Mouse (Mus musculus) retina, postnatal 7 days (tissue): ENCODE data around the gene Uhmk1.

Experiments used
- DNase-seq: peaks from one replicate; pipeline ENCODE4 v3.0.0-alpha.2; 2012; ENCODE audit warnings: low read depth, low spot score

Uhmk1 gene

DNA sequence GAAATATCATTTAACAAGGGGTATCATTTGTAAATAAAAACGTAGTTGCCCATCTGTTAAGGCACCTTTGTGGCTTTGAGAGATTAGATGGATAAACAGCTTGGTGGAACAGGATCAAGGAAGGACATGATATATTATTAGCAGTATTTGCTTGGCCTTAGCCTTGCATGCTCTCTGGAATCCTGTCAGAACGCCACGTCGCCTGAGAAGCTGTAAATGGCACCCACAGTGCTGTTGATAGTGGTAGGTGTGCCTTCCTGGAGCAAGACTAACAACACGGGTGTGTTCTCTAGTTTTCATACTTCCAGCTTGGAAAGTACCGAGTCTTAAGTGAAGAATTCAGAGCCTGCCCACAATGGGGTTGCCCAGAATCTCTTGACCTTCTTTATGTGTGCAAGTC is 39.3 kb downstream of the Uhmk1 start:
- no peak for DNase-seq

DNA sequence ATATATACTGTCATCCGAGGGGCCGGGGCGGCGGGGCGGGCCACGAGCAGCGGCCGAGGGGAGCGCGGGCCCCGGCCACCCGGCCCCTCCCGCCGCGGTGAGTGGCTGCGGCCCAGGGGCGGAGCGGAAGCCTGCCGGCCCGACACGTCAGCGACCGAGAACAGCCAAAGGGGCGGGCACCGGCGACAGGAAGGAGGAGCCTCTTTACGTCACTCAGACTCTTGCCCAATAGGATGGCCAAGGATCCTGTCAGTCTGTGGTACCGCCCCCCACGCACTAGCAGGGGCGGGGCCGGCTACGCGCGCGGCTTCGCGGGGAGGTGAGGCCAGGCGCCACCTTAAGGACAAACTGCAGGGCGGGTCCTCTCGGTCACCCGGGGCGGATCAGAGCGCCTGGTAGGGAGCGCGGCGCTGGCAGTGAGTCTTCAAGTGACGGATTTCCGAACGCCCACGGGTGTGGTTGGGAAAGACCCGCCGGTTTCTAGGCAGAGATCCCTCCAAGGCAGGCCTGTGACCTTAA is 40.3 kb downstream of the Uhmk1 start, which contains the start of gene Uap1:
Uap1 (minus strand) TSS at position 144 of the 519 bp plus-strand sequence.
- DNase-seq, result peak; percentile 96

DNA sequence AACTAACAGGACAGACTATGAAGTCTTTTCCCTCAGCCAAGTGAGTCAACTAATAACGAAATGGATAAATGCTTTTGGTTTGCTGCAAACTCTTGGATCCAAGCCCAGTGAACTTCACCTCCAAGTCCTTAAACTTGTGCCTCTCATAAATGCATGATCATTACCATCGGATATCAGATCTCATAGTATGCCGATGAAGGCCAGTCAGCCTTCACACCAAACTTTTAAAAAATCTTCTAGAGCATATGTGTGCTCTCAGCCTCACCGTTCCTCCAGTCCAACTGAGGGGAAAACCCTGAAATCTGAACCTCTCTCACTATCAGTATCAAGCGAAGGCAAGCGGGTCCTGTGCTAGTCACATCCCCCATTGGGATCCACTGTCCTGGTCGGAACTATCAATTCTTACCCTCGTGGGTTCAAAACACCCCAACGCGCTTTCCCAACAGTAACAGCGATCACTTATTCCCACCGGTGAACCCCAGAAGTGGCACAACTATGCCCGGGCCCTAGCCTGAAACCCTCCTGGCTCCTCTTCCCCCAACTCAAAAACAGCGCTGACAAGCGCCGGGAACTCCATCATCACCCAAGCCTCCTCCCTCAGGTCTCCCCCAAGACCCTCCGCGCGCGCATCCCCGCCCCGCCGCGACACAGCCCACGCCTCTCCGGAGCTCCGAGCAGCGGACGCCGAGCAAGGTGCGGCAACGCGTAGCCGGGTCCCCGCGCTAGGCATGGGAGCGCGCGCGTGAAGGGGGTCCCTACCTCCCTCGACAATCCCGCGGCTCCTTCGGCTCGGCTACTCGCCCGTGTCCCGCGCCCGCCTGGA is 41.0 kb downstream of the Uhmk1 start:
- DNase-seq, result no peak

DNA sequence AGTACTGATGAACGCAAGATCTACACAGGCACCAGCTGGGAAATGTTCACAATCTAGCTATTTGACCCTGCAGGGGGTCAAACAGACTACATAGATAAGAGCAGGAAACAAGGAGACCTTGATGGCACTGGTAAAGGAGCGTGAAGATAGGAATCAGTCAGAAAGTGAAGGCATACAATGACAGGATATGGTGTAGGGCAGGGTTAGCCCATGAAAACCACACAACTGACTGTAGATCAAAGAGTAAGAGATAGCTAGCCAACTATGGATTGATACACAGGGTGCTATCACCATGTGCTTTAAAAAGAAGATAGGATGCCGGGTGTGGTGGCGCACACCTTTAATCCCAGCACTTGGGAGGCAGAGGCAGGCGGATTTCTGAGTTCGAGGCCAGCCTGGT is 47.4 kb downstream of the Uhmk1 start:
- DNase-seq, result no peak

DNA sequence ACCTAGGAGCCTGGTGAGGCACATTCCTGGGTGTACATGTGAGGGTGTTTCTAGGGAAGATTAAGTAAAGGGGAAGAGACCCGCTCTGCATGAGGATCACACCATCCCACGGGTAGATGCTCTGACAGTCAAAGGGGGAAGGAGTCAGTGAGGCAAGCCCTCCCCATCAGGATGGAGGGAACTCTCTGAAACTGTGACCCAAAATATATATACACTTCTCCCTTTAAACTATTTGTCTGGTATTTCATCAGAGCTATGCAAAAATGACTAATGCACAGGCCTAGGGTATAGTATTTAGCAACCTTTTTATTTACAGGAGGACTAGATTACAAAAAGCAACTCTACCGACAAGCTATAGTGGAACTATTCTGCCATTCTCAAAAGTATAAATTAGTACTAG is 50.3 kb downstream of the Uhmk1 start:
- no peak for DNase-seq

DNA sequence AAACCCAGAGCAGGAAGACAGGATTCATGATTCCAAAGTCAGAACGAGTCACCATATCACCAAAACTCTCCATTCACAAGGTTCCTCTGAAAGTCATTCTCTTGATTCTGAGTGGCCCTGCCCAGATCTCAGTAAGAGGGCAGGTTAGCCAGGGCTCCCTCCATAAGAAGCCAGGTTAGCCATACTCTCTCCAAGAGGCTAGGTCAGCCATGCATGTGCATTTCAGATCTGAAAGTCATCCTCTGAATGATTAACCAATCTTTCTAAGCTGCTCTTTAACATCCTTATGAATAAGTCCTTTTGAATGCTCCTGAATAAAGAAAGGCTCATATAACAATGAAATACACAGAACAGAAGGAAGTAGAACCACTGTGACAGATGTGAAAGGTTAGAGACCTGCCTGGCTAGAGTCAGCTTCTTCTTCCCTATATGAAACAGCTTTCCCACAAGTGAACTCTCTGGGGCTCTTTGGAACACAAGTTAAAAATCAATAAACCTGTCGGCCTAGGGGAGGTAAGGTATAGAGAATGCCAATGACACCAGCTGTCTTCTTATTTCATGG is 51.1 kb downstream of the Uhmk1 start:
- no peak for DNase-seq

DNA sequence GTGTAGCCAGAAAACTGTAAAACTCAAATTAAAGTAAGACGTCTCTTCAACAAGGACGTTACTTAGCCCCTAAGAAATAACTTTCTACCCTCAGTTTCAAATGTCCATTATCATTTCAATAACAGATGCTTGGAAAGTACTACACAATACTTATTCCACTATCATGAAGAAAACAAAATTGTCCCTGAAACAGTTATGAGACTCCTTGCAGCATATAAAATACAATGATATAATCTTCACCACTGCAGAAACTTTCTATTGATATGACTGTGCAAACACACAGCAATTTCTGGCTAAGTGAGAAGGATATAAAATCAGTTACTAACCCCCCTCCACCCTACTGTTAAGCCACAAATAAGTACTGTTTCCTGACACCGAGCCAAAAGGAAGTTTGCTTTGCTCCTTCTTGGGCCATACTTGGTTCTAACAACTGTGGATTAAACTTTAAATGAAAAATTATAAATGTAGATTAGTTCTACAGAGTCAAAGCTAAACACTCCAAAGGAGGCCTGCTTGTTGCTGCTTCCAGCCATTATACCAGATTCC is 51.7 kb downstream of the Uhmk1 start:
- DNase-seq, result no peak

DNA sequence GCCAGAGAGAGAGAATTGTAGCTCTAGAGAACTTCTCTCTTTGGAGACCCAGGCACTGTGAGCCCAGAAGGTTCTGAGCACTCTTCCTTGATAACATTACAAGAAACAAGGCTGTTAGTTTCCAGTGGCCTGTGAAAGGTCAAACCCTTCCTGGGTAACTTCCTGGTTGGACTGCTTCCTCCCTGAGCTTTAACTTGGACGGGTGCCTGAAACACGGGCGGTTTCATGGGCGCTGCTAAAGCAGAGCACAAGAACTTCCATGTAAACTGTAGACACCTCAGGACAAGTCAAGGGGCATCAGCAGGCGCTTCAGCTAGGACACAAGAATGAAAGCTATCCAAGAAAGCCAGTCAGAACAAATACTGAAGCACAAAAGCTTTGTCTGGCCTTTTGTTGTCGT is 53.3 kb downstream of the Uhmk1 start:
- no peak for DNase-seq

DNA sequence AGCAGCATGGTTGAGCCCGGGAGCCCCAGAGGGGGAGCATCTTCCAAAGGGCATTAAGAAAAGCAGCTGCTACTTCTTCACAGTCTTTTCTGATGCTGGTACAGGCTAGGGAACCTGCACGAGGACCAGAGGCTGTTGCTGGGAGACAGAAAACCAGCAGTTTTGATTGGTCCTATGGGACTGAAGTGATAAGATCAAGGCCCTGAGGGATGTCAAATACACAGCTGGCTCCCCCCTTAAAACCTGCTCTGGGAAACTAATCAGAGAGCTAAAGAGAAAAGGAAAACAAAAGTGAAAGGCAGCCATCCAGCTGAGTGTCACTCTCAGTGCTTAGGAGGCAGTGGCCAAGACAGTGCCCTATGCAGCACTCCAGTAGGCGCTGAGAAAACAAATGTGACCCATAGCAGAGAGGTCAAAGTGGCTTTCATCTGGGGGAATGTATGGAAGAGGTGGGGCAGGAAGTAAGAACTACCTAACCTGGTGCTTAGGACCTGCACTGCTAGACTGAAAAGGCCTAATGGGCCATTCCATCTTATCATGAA is 54.7 kb downstream of the Uhmk1 start:
- no peak for DNase-seq

DNA sequence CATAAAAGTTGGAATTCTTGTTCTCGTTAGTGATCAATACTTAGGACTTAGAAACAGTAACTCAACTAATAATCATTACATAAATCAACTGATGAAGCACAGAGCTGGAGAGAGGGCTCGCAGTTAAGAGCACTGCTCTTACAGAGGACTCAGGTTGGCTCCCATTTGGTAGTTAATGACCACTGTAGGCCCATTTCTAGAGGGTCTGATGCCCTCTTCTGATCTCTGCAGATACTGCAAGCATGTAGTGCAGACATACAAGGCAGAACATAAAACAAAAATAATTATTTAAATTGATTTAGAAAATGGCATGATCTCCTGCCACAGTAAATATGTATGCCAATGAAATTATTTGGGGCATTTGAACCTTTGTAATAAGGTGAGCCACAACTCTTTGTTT is 55.5 kb downstream of the Uhmk1 start:
- DNase-seq, result no peak

DNA sequence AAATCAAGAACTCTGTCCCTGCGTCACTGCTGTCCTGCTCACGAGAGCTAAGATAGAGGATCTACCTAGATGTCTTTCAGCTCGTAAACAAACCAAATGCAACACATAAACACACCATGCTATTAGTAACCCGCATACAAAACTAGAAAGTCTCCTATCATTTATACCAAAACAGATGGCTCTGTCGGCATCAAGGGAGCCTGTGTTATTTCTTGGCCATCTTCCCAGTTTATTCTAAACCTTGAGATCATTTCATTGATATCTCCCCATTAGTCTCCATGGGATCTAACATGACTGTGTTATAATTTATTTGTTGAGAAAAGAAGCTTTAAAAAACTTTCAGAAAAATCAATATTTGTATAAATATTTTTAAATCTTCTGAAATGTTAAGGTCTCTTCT is 59.4 kb downstream of the Uhmk1 start:
- DNase-seq, result no peak

DNA sequence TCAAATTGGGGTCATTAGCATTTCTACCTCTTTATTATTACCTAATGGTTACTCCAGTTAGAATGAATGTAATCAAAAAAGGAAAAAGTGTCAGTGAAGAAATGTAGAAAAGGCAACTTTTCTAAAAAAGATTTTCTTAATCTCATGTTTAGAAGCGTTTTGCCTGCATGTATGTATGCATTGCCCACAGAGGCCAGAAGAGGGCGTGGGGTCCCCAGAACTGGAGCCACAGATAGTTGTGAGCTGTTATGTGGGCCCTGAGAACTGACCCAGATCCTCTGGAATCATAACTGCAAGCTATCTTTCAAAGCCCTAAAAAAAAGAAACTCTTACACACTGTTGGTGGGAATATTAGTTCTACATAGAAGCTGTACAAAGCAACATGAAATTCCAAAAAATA is 59.9 kb downstream of the Uhmk1 start:
- no peak for DNase-seq

DNA sequence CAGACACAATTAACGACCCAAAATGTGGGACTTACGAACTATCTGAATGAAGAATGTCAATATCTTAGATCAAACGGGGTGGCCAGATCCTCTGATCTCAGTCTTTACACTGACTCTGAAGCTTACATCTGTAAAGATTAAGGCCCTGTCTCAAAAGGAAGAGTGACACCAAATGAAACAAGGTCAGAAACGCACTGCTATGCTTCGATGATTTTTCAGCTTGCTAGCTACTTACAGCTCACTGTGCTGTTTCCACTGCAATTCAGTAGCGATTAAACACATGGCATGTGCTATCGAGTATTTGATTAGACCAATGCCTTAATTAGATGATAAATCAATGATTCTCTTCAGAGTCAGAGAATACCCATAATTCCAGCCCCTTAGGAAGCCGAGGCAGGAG is 61.2 kb downstream of the Uhmk1 start:
- no peak for DNase-seq

DNA sequence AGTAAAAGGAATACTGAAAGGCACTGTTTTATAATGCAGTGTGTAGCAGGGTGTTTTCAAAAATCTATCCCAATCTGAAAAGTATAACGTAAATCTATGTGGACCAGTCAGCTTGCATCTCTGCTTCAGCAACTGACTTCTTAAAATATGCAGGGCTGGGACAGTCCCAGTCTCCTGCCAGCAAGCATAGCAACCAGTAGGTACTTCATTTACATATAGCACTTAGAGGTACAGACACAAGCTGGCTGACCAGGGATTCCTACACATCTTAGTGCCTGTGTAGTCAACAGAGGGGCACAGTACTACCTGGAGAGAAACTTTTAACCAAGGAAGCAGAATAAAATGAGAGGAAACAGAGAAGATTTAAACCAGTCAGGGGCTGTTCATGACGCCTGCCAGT is 62.6 kb downstream of the Uhmk1 start:
- DNase-seq, result no peak

DNA sequence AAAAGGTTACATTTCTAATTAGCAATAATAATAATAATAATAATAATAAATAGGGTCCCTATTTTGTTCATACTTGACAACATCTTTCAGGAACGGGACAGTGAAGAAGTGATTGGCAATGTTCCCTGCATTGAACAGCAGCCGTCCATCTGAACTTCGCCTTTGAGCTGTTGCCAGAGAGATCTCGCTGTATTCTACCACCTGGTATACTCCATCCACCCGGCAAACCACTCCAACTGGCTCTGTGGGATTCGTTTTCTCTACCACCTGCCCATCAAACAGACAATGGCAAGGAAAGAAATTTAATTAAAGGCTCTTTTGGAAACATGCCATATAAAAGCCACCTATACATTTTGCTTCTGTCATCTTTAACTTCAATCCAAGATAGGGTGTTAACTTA is 64.3 kb downstream of the Uhmk1 start:
- no peak for DNase-seq

DNA sequence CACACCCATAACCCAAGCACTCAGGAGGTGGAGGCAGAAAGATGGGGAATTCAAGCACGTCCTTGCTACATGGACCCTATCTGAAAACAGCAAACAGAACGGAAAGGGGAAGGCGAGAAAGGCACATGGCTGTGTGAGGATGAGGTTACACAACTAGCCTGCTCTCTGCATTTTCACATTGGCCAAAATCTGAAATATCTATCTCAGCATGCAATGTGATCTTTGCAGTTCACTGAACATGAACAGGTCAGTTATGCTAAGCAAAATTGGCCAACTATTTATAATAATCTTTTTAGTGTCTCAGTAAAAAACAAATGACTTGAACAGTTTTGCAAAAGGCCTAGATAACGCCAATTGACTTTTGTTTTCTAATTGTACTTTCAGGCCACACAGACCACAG is 65.4 kb downstream of the Uhmk1 start:
- no peak for DNase-seq

DNA sequence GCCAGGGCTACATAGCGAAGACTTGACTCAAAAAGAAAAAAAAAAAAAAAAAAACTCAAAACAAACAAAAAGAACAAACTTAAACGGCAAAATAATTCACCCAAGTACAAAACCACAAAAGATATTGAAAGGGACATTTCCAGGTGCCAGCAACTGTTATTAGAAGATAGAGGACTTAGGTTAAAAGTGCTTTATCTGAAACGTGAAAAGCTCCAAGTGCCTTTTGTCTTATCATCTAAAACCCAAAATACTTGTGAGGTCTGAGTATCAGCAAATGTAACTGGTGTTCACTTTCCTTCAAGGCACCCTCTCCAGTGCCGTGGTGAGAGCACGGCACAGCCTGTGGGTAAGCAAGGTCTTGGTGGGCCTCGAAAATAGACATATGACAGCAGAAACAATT is 66.7 kb downstream of the Uhmk1 start:
- no peak for DNase-seq

DNA sequence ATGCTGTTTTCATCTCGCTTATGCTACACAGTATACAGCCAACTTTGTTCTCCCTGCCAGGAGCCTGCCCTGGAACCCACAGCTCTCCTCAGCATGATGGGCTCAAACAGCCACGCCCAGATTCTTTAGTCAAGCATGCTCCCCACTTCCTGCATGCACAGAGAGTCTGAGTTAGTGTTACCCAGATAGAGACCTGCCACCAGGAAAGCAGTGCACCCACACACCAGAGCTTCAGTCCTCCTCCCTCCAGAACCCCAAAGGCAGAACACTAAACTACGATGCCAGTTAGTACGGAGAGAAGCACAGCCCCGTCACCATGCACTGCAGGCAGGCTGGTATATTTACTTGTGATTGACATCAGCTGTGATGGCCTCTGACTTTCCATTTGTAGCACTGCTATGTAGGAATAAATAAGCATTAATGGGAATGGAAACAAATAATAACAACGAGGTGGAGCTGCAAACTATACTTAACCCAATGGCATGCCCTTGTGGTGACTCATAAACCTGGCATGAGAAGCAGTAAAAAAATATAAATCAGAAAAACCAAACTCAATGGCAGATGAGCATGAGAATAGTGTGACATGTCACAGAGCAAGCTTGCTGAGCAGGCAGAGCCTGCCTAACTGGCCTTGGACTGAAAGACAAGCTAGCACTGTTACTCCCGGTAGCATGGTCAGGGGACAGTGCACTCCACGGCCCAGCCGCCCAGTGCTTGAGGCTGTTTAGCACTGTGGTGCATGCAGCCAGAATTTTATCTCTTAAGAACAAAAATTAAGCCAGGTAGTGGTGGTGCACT is 67.3 kb downstream of the Uhmk1 start:
- no peak for DNase-seq

DNA sequence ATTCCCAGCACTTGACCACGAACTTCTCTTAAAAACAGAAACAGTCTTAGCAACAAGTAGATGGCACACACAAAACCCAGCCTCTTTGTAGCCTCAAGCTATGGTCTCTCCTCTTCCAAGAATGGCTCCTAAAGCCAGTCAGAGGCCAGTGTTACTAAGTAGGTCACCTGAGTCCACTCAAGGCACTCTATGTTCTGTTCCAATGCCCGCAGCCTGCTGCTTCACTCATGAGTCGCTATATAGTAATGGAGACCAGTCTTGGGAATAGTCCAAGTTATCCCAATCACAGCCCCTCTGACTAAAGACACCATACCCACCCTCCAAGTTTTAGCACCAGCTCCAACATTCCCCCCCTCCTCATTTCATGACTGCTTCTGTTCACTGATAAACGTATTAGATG is 69.6 kb downstream of the Uhmk1 start:
- DNase-seq, result no peak
